Mouse (Mus musculus): ENCODE measurements around the gene Rsad1. TPM values are rescaled to one million over a fixed set of nuclear protein-coding genes. Genes with fewer than 3 reads are reported as not detected.

The Rsad1 gene
- polyA plus RNA-seq, 1 experiment, result 3.2 TPM

DNA sequence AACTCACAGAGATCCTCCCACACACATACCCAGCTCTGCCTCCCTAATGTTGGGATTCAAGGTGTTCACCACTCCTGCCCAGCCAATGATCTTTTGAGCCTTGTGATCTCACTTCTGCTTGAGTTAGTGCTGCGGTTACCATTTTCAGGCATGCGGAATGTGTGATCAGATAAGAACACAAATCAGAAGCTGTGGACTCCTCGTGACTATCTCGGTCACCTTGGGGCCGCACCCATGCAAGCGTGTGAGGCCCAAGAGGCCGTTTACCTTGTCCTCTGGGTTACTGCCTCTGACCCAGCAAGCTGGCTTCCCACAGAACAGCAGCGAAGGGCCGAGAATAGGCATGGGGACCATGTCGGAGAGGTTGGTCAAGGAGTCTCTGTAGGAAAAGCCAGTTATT, 40.1 kb downstream of the Rsad1 start:
- Histone ChIP-seq H3K27ac (ENCODE audit: insufficient read depth, low read length) (no peak overlapping the region), H3K9ac (ENCODE audit: low read depth, poor library complexity, severe bottlenecking) (no peak overlapping the region), H3K36me3 (ENCODE audit: control insufficient read depth, insufficient read depth, low read length, poor library complexity, severe bottlenecking) (no peaks in the 10 kb centered on the region), H3K4me1 (ENCODE audit: control insufficient read depth, insufficient read depth, low read length) (no peaks in the 10 kb centered on the region), H3K27me3 (ENCODE audit: control insufficient read depth, insufficient read depth, low read length, poor library complexity, severe bottlenecking) (no peaks in the 10 kb centered on the region), H3K4me3 (ENCODE audit: low read depth, low read length) (no peak overlapping the region), H3K9me3 (replicated peaks; ENCODE audit: control insufficient read depth, insufficient read depth, low read length, poor library complexity, severe bottlenecking) (no peaks in the 10 kb centered on the region)
- TF ChIP-seq CTCF (IDR thresholded peaks at IDR 0.05; ENCODE audit: low read depth, low read length), result no peak
- TF ChIP-seq POLR2A (IDR thresholded peaks at IDR 0.05; ENCODE audit: insufficient read depth, low read length), result no peak
- TF ChIP-seq EP300 (IDR thresholded peaks at IDR 0.05; ENCODE audit: insufficient read depth, low read depth, low read length), result no peak

DNA sequence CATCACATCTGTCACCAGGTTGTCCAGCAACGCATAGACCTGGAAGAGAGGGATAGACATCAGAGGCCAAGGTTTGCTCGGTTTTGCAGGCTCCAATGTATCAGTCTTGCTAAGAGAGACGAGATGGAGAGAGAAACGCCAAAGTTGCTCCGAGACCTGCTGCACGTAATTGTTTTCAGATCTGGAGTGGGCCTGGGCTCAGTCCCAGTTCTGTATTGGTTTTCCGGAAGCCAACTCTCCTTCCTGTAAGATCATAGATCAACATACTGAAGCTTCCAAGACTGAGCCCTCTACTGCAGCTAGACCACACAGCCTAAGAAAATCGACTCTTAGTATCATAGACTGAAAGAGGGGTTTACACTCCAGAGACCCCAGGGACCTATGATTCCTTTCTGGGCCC, 47.6 kb downstream of the Rsad1 start:
- H3K27me3 ChIP-seq (ENCODE audit: control insufficient read depth, insufficient read depth, low read length, poor library complexity, severe bottlenecking), result no peaks in the 10 kb centered on the region

DNA sequence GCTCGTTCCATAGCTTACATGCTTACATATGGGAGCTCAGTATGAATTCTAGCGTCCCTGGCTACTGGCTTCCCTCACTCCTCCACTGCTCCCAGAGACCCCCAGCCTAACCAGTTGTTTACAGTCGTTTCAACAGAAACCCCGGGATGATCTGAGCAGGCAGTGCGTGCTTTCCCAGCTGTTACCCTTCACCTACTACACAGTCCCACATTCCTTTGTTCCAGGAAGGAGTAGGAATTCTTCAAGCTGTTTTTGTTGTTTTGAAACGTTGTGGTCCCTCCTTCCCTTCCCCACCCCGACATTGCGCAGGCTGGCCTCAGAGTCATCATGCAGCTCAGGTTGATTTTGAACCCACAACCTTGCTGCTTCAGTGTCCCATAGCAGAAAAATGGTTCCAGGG, 48.7 kb downstream of the Rsad1 start:
- H3K4me1 ChIP-seq (ENCODE audit: control insufficient read depth, insufficient read depth, low read length), result peaks cover 2% of the 10 kb centered on the region
- no peak overlapping the region for H3K9ac ChIP-seq (ENCODE audit: low read depth, poor library complexity, severe bottlenecking)
- H3K4me3 ChIP-seq (ENCODE audit: low read depth, low read length), result no peak overlapping the region
- H3K9me3 ChIP-seq (replicated peaks; ENCODE audit: control insufficient read depth, insufficient read depth, low read length, poor library complexity, severe bottlenecking), result no peaks in the 10 kb centered on the region
- no peaks in the 10 kb centered on the region for H3K36me3 ChIP-seq (ENCODE audit: control insufficient read depth, insufficient read depth, low read length, poor library complexity, severe bottlenecking)
- H3K27me3 ChIP-seq (ENCODE audit: control insufficient read depth, insufficient read depth, low read length, poor library complexity, severe bottlenecking), result no peaks in the 10 kb centered on the region
- no peak overlapping the region for H3K27ac ChIP-seq (ENCODE audit: insufficient read depth, low read length)
- no peak for TF ChIP-seq EP300 (IDR thresholded peaks at IDR 0.05; ENCODE audit: insufficient read depth, low read depth, low read length)
- no peak for TF ChIP-seq CTCF (IDR thresholded peaks at IDR 0.05; ENCODE audit: low read depth, low read length)
- TF ChIP-seq POLR2A (IDR thresholded peaks at IDR 0.05; ENCODE audit: insufficient read depth, low read length), result no peak

More for the DNA sequence above, 47.6 kb downstream of the Rsad1 start:
- peaks cover 2% of the 10 kb centered on the region for H3K4me1 ChIP-seq (ENCODE audit: control insufficient read depth, insufficient read depth, low read length)
- H3K4me3 ChIP-seq (ENCODE audit: low read depth, low read length), result no peak overlapping the region
- no peak overlapping the region for H3K9ac ChIP-seq (ENCODE audit: low read depth, poor library complexity, severe bottlenecking)
- H3K36me3 ChIP-seq (ENCODE audit: control insufficient read depth, insufficient read depth, low read length, poor library complexity, severe bottlenecking), result no peaks in the 10 kb centered on the region
- TF ChIP-seq EP300 (IDR thresholded peaks at IDR 0.05; ENCODE audit: insufficient read depth, low read depth, low read length), result no peak
- TF ChIP-seq CTCF (IDR thresholded peaks at IDR 0.05; ENCODE audit: low read depth, low read length), result no peak
- TF ChIP-seq POLR2A (IDR thresholded peaks at IDR 0.05; ENCODE audit: insufficient read depth, low read length), result no peak
- H3K9me3 ChIP-seq (replicated peaks; ENCODE audit: control insufficient read depth, insufficient read depth, low read length, poor library complexity, severe bottlenecking), result no peaks in the 10 kb centered on the region
- H3K27ac ChIP-seq (ENCODE audit: insufficient read depth, low read length), result no peak overlapping the region

DNA sequence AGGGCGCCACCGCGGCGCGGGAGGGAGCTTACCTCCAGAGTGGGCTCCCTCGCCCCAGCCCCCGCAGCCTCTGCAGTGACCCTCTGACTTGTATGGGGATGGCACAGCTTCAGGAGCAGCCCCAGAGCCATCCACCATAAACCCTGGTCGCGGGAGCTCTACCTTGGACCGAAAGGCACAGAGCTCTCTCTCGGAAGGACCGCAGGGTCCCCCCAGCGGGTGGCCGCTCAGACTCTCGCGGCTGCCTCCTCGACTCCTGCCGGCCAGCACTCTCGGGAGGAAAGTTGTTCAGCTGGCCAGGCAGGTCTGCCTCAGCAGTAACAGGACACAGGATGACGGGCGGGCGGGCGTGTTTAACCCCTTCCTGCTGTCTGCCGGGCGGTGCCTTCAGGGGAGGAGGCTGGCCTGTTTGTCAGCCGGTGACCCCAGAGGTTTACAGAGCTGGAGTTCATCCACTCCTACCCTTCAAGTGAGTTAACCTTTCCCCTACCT, 49.3 kb downstream of the Rsad1 start, which contains the start of gene Epn3:
TSS of gene Epn3 (minus strand) at position 314 of the 492 bp plus-strand sequence.
- Histone ChIP-seq H3K9me3 (replicated peaks; ENCODE audit: control insufficient read depth, insufficient read depth, low read length, poor library complexity, severe bottlenecking) (no peaks in the 10 kb centered on the region), H3K36me3 (ENCODE audit: control insufficient read depth, insufficient read depth, low read length, poor library complexity, severe bottlenecking) (no peaks in the 10 kb centered on the region), H3K4me3 (ENCODE audit: low read depth, low read length) (peak within 1 kb of the TSS; percentile 39), H3K27ac (ENCODE audit: insufficient read depth, low read length) (no peak within 1 kb of the TSS), H3K4me1 (ENCODE audit: control insufficient read depth, insufficient read depth, low read length) (peaks cover 2% of the 10 kb centered on the region), H3K9ac (ENCODE audit: low read depth, poor library complexity, severe bottlenecking) (peak within 1 kb of the TSS; percentile 3), H3K27me3 (ENCODE audit: control insufficient read depth, insufficient read depth, low read length, poor library complexity, severe bottlenecking) (no peaks in the 10 kb centered on the region)
- TF ChIP-seq CTCF (IDR thresholded peaks at IDR 0.05; ENCODE audit: low read depth, low read length), result no peak
- TF ChIP-seq EP300 (IDR thresholded peaks at IDR 0.05; ENCODE audit: insufficient read depth, low read depth, low read length), result no peak
- TF ChIP-seq POLR2A (IDR thresholded peaks at IDR 0.05; ENCODE audit: insufficient read depth, low read length), result no peak

DNA sequence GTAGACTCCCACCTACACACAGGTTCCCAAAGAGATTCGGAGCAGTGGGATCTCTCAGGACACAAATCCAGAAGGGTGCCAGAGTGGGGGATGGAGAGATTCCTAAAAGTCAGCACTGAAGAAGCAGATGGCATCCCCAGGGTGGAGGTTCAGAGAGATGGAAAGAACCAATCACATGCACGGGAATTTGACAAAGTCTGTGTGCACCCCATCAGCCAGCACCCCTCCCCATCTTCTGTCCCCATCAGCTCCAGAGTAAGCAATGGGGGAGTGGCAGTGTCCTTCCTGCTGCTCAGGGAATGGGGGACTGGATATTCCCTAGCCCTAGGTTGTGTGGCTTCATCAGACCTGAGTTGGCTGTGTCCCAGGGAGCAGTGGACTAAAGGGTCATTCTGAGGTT, 50.0 kb downstream of the Rsad1 start:
- H3K27ac ChIP-seq (ENCODE audit: insufficient read depth, low read length), result no peak overlapping the region
- TF ChIP-seq EP300 (IDR thresholded peaks at IDR 0.05; ENCODE audit: insufficient read depth, low read depth, low read length), result no peak
- no peak for TF ChIP-seq POLR2A (IDR thresholded peaks at IDR 0.05; ENCODE audit: insufficient read depth, low read length)
- TF ChIP-seq CTCF (IDR thresholded peaks at IDR 0.05; ENCODE audit: low read depth, low read length), result no peak
- no peak overlapping the region for H3K9ac ChIP-seq (ENCODE audit: low read depth, poor library complexity, severe bottlenecking)

DNA sequence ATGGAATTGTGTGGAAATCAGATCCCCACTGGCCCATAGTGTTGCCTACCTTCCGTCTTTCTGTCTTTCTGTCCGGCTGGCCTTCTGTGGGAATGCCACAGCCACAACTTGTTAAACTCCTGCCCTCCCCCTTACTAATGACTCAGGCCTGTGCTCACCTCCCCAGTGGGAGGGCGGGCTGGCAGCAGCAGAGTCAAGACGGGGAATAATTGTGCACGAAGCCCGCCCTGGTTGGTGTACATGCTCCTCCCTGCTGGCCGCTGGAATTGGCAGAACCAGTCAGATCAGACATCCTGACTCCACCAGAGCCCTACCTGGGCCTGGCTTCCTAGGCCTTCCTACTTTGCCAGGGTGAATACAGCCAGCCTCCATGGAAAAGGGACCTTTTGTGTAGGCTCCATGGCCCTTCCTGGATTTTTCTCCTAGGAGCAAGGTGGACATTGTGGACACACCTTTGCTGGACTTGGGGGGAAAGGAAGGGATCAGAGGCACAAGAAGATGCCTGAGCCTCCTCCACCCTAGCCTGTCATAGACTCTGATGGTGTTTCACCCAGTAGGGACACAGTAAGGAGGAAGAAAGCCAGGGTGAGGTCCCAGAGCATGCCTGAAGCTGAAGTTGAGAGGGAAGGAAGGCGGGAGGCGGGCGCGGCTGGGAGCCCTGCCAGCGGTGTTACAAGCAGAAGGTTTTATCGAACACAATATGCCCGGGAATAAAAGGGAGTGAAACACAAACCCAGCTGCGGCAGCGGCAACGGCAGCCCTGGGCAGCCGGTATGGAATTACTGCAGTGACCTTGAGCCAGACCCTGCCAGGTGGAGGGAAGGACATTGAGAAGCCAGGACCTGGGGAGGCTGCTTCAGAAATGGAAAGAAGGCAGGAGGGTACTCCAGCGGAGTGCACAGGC, 50.7 kb downstream of the Rsad1 start:
- no peaks in the 10 kb centered on the region for H3K27me3 ChIP-seq (ENCODE audit: control insufficient read depth, insufficient read depth, low read length, poor library complexity, severe bottlenecking)
- peaks cover 2% of the 10 kb centered on the region for H3K4me1 ChIP-seq (ENCODE audit: control insufficient read depth, insufficient read depth, low read length)
- no peak overlapping the region for H3K9ac ChIP-seq (ENCODE audit: low read depth, poor library complexity, severe bottlenecking)
- no peaks in the 10 kb centered on the region for H3K9me3 ChIP-seq (replicated peaks; ENCODE audit: control insufficient read depth, insufficient read depth, low read length, poor library complexity, severe bottlenecking)
- no peak overlapping the region for H3K27ac ChIP-seq (ENCODE audit: insufficient read depth, low read length)
- TF ChIP-seq POLR2A (IDR thresholded peaks at IDR 0.05; ENCODE audit: insufficient read depth, low read length) (no peak), CTCF (IDR thresholded peaks at IDR 0.05; ENCODE audit: low read depth, low read length) (no peak), EP300 (IDR thresholded peaks at IDR 0.05; ENCODE audit: insufficient read depth, low read depth, low read length) (no peak)
- no peaks in the 10 kb centered on the region for H3K36me3 ChIP-seq (ENCODE audit: control insufficient read depth, insufficient read depth, low read length, poor library complexity, severe bottlenecking)
- H3K4me3 ChIP-seq (ENCODE audit: low read depth, low read length), result no peak overlapping the region

More for the DNA sequence above, 50.0 kb downstream of the Rsad1 start:
- Histone ChIP-seq H3K4me1 (ENCODE audit: control insufficient read depth, insufficient read depth, low read length) (peaks cover 2% of the 10 kb centered on the region), H3K9me3 (replicated peaks; ENCODE audit: control insufficient read depth, insufficient read depth, low read length, poor library complexity, severe bottlenecking) (no peaks in the 10 kb centered on the region), H3K36me3 (ENCODE audit: control insufficient read depth, insufficient read depth, low read length, poor library complexity, severe bottlenecking) (no peaks in the 10 kb centered on the region), H3K27me3 (ENCODE audit: control insufficient read depth, insufficient read depth, low read length, poor library complexity, severe bottlenecking) (no peaks in the 10 kb centered on the region), H3K4me3 (ENCODE audit: low read depth, low read length) (no peak overlapping the region)
